Mouse (Mus musculus): ENCODE data around the gene B3galnt2. TPM values are rescaled to one million over a fixed set of nuclear protein-coding genes. Genes with fewer than 3 reads are reported as not detected.

The B3galnt2 gene
- total RNA-seq, 2 experiments from 2014 or later: 14.6 to 15.3 TPM

GRCm38 (mm10) chr13:14040186-14040585 is 85.9 kb downstream of the B3galnt2 start:
- DNase-seq (ENCODE audit: extremely low spot score in 1 of 2, low spot score in 2 of 2): no peak
- intact Hi-C loops (cut with DNase I): no loop called here

- intact Hi-C loops (cut with DNase I): no loop called here
- DNase-seq (ENCODE audit: extremely low spot score in 1 of 2, low spot score in 2 of 2): no peak
These were observed 89.6 kb downstream of the B3galnt2 start for GRCm38 (mm10) chr13:14043851-14044250.

- intact Hi-C loops (cut with DNase I): no loop called here
- no peak for DNase-seq (ENCODE audit: extremely low spot score in 1 of 2, low spot score in 2 of 2)
These were observed 90.3 kb downstream of the B3galnt2 start for GRCm38 (mm10) chr13:14044521-14044920.

Other genes starting within 250 kb of the B3galnt2 start
- 100 to 1,000 TPM; 143 to 150 TPM for gene Gng4, start 170.4 kb upstream of the B3galnt2 start, total RNA-seq (2021)
- gene Tbce, start 85.2 kb downstream of the B3galnt2 start, total RNA-seq (2021): 10 to 100 TPM; 69.0 to 69.2 TPM
- 10 to 100 TPM; 41.6 to 46.0 TPM for gene Arid4b, start 108.8 kb downstream of the B3galnt2 start, total RNA-seq (2021)
- 10 to 100 TPM; 55.6 to 65.0 TPM for gene Ggps1, start 109.0 kb downstream of the B3galnt2 start, total RNA-seq (2021)

Measured in left cerebral cortex, postnatal 10 days (tissue).